Mouse (Mus musculus): ENCODE results near the gene Camk1d.

DNA sequence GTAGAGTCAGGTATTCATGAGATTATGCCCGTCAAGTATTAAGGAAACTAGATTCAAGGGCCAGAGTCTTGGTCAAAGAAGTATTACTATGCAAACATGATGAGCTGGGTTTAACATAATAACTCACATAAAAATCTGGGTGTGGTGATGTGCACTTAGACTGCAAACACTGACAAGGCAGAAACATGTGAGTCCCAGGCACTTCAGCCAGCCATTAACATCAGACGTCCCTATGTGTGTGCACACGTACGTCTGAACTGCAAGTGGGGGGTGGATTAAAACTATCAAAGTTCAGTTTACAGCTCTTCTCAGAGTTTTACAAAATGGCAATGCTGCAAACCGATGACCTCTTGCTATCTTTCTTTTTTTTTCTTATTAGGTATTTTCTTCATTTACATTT lies 68.0 kb downstream of the Camk1d start:
- TF ChIP-seq POLR2A (IDR thresholded peaks at IDR 0.05; ENCODE audit: insufficient read depth, low read depth, low read length) (no peak), CTCF (IDR thresholded peaks at IDR 0.05; ENCODE audit: insufficient read depth, low read depth, low read length) (no peak)
